ENCODE assay signal across 8 mouse cellular contexts in the genomic region with DNA sequence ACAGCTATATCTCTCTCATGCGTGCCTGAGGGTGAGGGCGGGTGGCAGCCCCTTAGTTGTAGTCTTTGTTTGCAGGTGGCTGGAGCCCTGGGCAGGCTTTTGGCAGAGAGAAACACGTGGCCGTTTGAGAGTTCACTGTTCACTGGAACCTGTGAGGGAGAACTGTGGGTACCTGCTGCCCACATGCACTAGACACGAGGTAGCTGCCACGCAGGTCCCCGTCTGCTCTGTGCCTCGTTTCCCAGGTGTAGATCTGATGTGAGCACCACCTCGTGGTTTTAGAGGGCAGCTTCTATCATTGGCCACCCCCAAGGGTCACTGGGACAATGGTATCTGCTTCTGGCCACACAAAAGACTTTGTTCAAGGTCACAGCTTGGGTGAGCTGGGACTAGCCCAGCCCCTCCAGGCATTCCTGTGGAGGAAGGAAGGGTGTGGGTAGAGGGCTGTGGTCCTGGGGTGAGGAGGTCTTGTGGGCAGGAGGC.
DNase-seq lines count a peak whose midpoint lies in the region; ATAC-seq and TF ChIP-seq lines count a peak whose summit lies in the region.

No protein-coding gene starts in this region.

- H3K27me3 ChIP-seq in forebrain, embryonic 11.5 days (ENCODE audit: control insufficient read depth, insufficient read depth, low read length), result no peaks in the 10 kb centered on the region
- H3K27me3 ChIP-seq in intestine, postnatal 0 days (replicated peaks; ENCODE audit: control insufficient read depth, insufficient read depth, low read length), result 0 out of 2 replicates have a peak, but pooled peaks cover 4% of the 10 kb centered on the region
- no peaks in the 10 kb centered on the region for H3K27me3 ChIP-seq in lung, postnatal 0 days (replicated peaks; ENCODE audit: insufficient read depth, low read length)

- H3K9ac ChIP-seq in forebrain, embryonic 11.5 days (ENCODE audit: low read length), result peak overlapping the region; percentile 55
- no peak overlapping the region for H3K9ac ChIP-seq in intestine, postnatal 0 days (ENCODE audit: low read depth, low read length)
- H3K9ac ChIP-seq in lung, postnatal 0 days (replicated peaks; ENCODE audit: low read depth), result no peak overlapping the region

- ATAC-seq in forebrain, embryonic 11.5 days (replicated peaks; ENCODE audit: low FRiP score), result peak; percentile 9; the same call in 1 of the 2 replicates
- no peak for ATAC-seq in intestine, postnatal 0 days
- ATAC-seq in lung, postnatal 0 days, result peak; percentile 63

- peak overlapping the region; percentile 78 for H3K27ac ChIP-seq in gastrocnemius, adult 2 months
- H3K27ac ChIP-seq in forebrain, embryonic 11.5 days (ENCODE audit: low read depth, low read length), result peak overlapping the region; percentile 87
- H3K27ac ChIP-seq in intestine, postnatal 0 days (ENCODE audit: low read depth, low read length), result no peak overlapping the region
- H3K27ac ChIP-seq in lung, postnatal 0 days (ENCODE audit: low read length), result peak overlapping the region; percentile 72

- peak; percentile 32; the same call in 1 of the 2 replicates for TF ChIP-seq CTCF in gastrocnemius, adult 2 months (IDR thresholded peaks at IDR 0.05)
- peak; percentile 49; the same call in 1 of the 2 replicates for TF ChIP-seq CTCF in intestine, postnatal 0 days (IDR thresholded peaks at IDR 0.05; ENCODE audit: low read depth)
- peak; percentile 45 for TF ChIP-seq CTCF in lung, postnatal 0 days (IDR thresholded peaks at IDR 0.05)

- DNase-seq in gastrocnemius, adult 2 months, result no peak
- DNase-seq in gastrocnemius, postnatal 10 days, result no peak
- DNase-seq in forebrain, embryonic 11.5 days (ENCODE audit: low spot score), result peak; percentile 66
- DNase-seq in lung, postnatal 0 days (ENCODE audit: low spot score), result peak; percentile 61
- no peak for DNase-seq in ovary, postnatal 36 days (ENCODE audit: low spot score)
- DNase-seq in urinary bladder, postnatal 4 days (ENCODE audit: low spot score in 2 of 2), result no peak
- DNase-seq in thymus, postnatal 36 days, result no peak

- intact Hi-C loops in gastrocnemius, adult 2 months (cut with DNase I), result loop anchor here (5.0 kb wide), 2 partner anchors 72 to 87 kb away; no protein-coding TSS in a partner anchor

- no peaks in the 10 kb centered on the region for H3K36me3 ChIP-seq in forebrain, embryonic 11.5 days (ENCODE audit: control insufficient read depth, insufficient read depth, low read length)
- no peaks in the 10 kb centered on the region for H3K36me3 ChIP-seq in intestine, postnatal 0 days (ENCODE audit: control insufficient read depth, insufficient read depth)
- no peaks in the 10 kb centered on the region for H3K36me3 ChIP-seq in lung, postnatal 0 days (ENCODE audit: insufficient read depth, low read length)

- no peaks in the 10 kb centered on the region for H3K9me3 ChIP-seq in forebrain, embryonic 11.5 days (ENCODE audit: control insufficient read depth, low read length)
- no peaks in the 10 kb centered on the region for H3K9me3 ChIP-seq in intestine, postnatal 0 days (ENCODE audit: control insufficient read depth)
- no peaks in the 10 kb centered on the region for H3K9me3 ChIP-seq in lung, postnatal 0 days (ENCODE audit: low read length)

- H3K4me3 ChIP-seq in gastrocnemius, adult 2 months, result peak overlapping the region; percentile 48
- H3K4me3 ChIP-seq in forebrain, embryonic 11.5 days (ENCODE audit: low read depth, low read length), result peak overlapping the region; percentile 22
- peak overlapping the region; percentile 20 for H3K4me3 ChIP-seq in intestine, postnatal 0 days (ENCODE audit: low read depth, low read length)
- 0 out of 2 replicates have a peak overlapping the region, but pooled peaks have one; percentile 4 for H3K4me3 ChIP-seq in lung, postnatal 0 days (ENCODE audit: low read depth, low read length)

- 3% methylated on average over 9 of the region's 9 CpGs for WGBS in forebrain, embryonic 11.5 days
- WGBS in intestine, postnatal 0 days, result 13% methylated on average over 9 of the region's 9 CpGs
- 9% methylated on average over 9 of the region's 9 CpGs for WGBS in lung, postnatal 0 days

- H3K4me2 ChIP-seq in forebrain, embryonic 11.5 days (ENCODE audit: low read depth, low read length, severe bottlenecking), result peak overlapping the region; percentile 49
- peak overlapping the region; percentile 61 for H3K4me2 ChIP-seq in intestine, postnatal 0 days (replicated peaks; ENCODE audit: low read depth)
- peak overlapping the region; percentile 32; the same call in 1 of the 2 replicates for H3K4me2 ChIP-seq in lung, postnatal 0 days (replicated peaks; ENCODE audit: low read depth, low read length)

- no peak for TF ChIP-seq EP300 in lung, postnatal 0 days (IDR thresholded peaks at IDR 0.05)

- peaks cover 38% of the 10 kb centered on the region for H3K4me1 ChIP-seq in forebrain, embryonic 11.5 days (replicated peaks; ENCODE audit: control insufficient read depth, insufficient read depth, low read length)
- 0 out of 2 replicates have a peak, but pooled peaks cover 4% of the 10 kb centered on the region for H3K4me1 ChIP-seq in intestine, postnatal 0 days (replicated peaks; ENCODE audit: control insufficient read depth, insufficient read depth, low read length)
- peaks cover 9% of the 10 kb centered on the region for H3K4me1 ChIP-seq in lung, postnatal 0 days (ENCODE audit: insufficient read depth, low read depth, low read length)

Comparison
In these comparisons a context has a peak if more than half of its experiments do, and no peak if none do; other contexts are left out.
1. DNase-seq: peak in forebrain, embryonic 11.5 days (single experiment) and lung, postnatal 0 days (single experiment); none in gastrocnemius, adult 2 months (single experiment), gastrocnemius, postnatal 10 days (single experiment), ovary, postnatal 36 days (single experiment), urinary bladder, postnatal 4 days (0 of 2) and thymus, postnatal 36 days (0 of 2).
2. Peak in every context shown above with its lines, with median percentiles within 50 percentile points of each other: H3K4me3 ChIP-seq, CTCF ChIP-seq and H3K4me2 ChIP-seq.